Mouse (Mus musculus): Measurements from ENCODE around the gene Gfra1. TPM values are rescaled to one million over a fixed set of nuclear protein-coding genes. Genes with fewer than 3 reads are reported as not detected.

Gene Gfra1
- polyA plus RNA-seq, 1 experiment from 2014 or later = 6.3 TPM

- WGBS = under 1% methylated on average over 21 of the region's 21 CpGs
- Histone ChIP-seq H3K4me1 (peaks cover 62% of the 10 kb centered on the region), H3K4me3 (peak overlapping the region; percentile 66), H3K27ac (peak overlapping the region; percentile 79), H3K27me3 (ENCODE audit: poor library complexity, severe bottlenecking) (peaks cover 99% of the 10 kb centered on the region), H3K36me3 (replicated peaks) (no peaks in the 10 kb centered on the region), H3K9me3 (no peaks in the 10 kb centered on the region)
- DNase-seq (ENCODE audit: extremely low spot score, low spot score) = peak; percentile 75
Measured at GRCm38 (mm10) chr19:58455061-58455495, 631 bp downstream of the Gfra1 start.

- peak overlapping the region; percentile 66 for H3K4me3 ChIP-seq
- H3K36me3 ChIP-seq (replicated peaks) = no peaks in the 10 kb centered on the region
- H3K4me1 ChIP-seq = peaks cover 57% of the 10 kb centered on the region
- peak overlapping the region; percentile 79 for H3K27ac ChIP-seq
- DNase-seq (ENCODE audit: extremely low spot score, low spot score) = peak; percentile 47
- under 1% methylated on average over 61 of the region's 61 CpGs for WGBS
- no peaks in the 10 kb centered on the region for H3K9me3 ChIP-seq
- H3K27me3 ChIP-seq (ENCODE audit: poor library complexity, severe bottlenecking) = peaks cover 99% of the 10 kb centered on the region
Measured at GRCm38 (mm10) chr19:58454261-58455060, 1.2 kb downstream of the Gfra1 start.

GRCm38 (mm10) chr19:58453581-58453980, 2.1 kb downstream of the Gfra1 start:
- under 1% methylated on average over 22 of the region's 22 CpGs for WGBS
- Histone ChIP-seq H3K4me3 (peak overlapping the region; percentile 66), H3K9me3 (no peaks in the 10 kb centered on the region), H3K27me3 (ENCODE audit: poor library complexity, severe bottlenecking) (peaks cover 96% of the 10 kb centered on the region), H3K4me1 (peaks cover 57% of the 10 kb centered on the region), H3K27ac (peak overlapping the region; percentile 79), H3K36me3 (replicated peaks) (no peaks in the 10 kb centered on the region)
- no peak for DNase-seq (ENCODE audit: extremely low spot score, low spot score)

- peak overlapping the region; percentile 66 for H3K4me3 ChIP-seq
- H3K36me3 ChIP-seq (replicated peaks) = no peaks in the 10 kb centered on the region
- WGBS = 1% methylated on average over 20 of the region's 20 CpGs
- H3K27ac ChIP-seq = peak overlapping the region; percentile 79
- H3K9me3 ChIP-seq = no peaks in the 10 kb centered on the region
- peak; percentile 48 for DNase-seq (ENCODE audit: extremely low spot score, low spot score)
- H3K4me1 ChIP-seq = peaks cover 57% of the 10 kb centered on the region
- H3K27me3 ChIP-seq (ENCODE audit: poor library complexity, severe bottlenecking) = peaks cover 91% of the 10 kb centered on the region
Measured at GRCm38 (mm10) chr19:58452941-58453551, 2.7 kb downstream of the Gfra1 start.

- 48% methylated on average over 8 of the region's 8 CpGs for WGBS
- Histone ChIP-seq H3K4me3 (no peak overlapping the region), H3K36me3 (replicated peaks) (no peaks in the 10 kb centered on the region), H3K4me1 (peaks cover 57% of the 10 kb centered on the region), H3K27me3 (ENCODE audit: poor library complexity, severe bottlenecking) (peaks cover 88% of the 10 kb centered on the region), H3K27ac (no peak overlapping the region), H3K9me3 (no peaks in the 10 kb centered on the region)
- no peak for DNase-seq (ENCODE audit: extremely low spot score, low spot score)
Measured at GRCm38 (mm10) chr19:58452178-58452819, 3.4 kb downstream of the Gfra1 start.

- Histone ChIP-seq H3K36me3 (replicated peaks) (no peaks in the 10 kb centered on the region), H3K27ac (no peak overlapping the region), H3K4me3 (no peak overlapping the region), H3K27me3 (ENCODE audit: poor library complexity, severe bottlenecking) (peaks cover 88% of the 10 kb centered on the region), H3K9me3 (no peaks in the 10 kb centered on the region), H3K4me1 (peaks cover 49% of the 10 kb centered on the region)
- DNase-seq (ENCODE audit: extremely low spot score, low spot score) = no peak
- 74% methylated on average over 6 of the region's 6 CpGs for WGBS
Measured at GRCm38 (mm10) chr19:58451323-58451722, 4.4 kb downstream of the Gfra1 start.

GRCm38 (mm10) chr19:58450716-58451115, 5.0 kb downstream of the Gfra1 start:
- WGBS = 83% methylated on average over 5 of the region's 5 CpGs
- DNase-seq (ENCODE audit: extremely low spot score, low spot score) = no peak
- peaks cover 43% of the 10 kb centered on the region for H3K4me1 ChIP-seq
- no peak overlapping the region for H3K4me3 ChIP-seq
- H3K9me3 ChIP-seq = no peaks in the 10 kb centered on the region
- no peak overlapping the region for H3K27ac ChIP-seq
- peaks cover 85% of the 10 kb centered on the region for H3K27me3 ChIP-seq (ENCODE audit: poor library complexity, severe bottlenecking)
- H3K36me3 ChIP-seq (replicated peaks) = no peaks in the 10 kb centered on the region

- no peak overlapping the region for H3K4me3 ChIP-seq
- peaks cover 40% of the 10 kb centered on the region for H3K4me1 ChIP-seq
- no peak overlapping the region; the same call in 1 of the 2 replicates for H3K27ac ChIP-seq
- WGBS = 65% methylated on average over 10 of the region's 10 CpGs
- no peaks in the 10 kb centered on the region for H3K9me3 ChIP-seq
- H3K27me3 ChIP-seq (ENCODE audit: poor library complexity, severe bottlenecking) = peaks cover 52% of the 10 kb centered on the region
- no peaks in the 10 kb centered on the region for H3K36me3 ChIP-seq (replicated peaks)
- no peak for DNase-seq (ENCODE audit: extremely low spot score, low spot score)
Measured at GRCm38 (mm10) chr19:58442785-58443732, 12.7 kb downstream of the Gfra1 start.

- Histone ChIP-seq H3K27me3 (ENCODE audit: poor library complexity, severe bottlenecking) (peaks cover 44% of the 10 kb centered on the region), H3K36me3 (replicated peaks) (no peaks in the 10 kb centered on the region), H3K27ac (no peak overlapping the region), H3K9me3 (no peaks in the 10 kb centered on the region), H3K4me1 (peaks cover 51% of the 10 kb centered on the region), H3K4me3 (no peak overlapping the region)
- 77% methylated on average over 7 of the region's 7 CpGs for WGBS
- DNase-seq (ENCODE audit: extremely low spot score, low spot score) = no peak
Measured at GRCm38 (mm10) chr19:58441785-58442184, 13.9 kb downstream of the Gfra1 start.

- Histone ChIP-seq H3K4me3 (no peak overlapping the region), H3K27ac (no peak overlapping the region), H3K27me3 (ENCODE audit: poor library complexity, severe bottlenecking) (peaks cover 44% of the 10 kb centered on the region), H3K36me3 (replicated peaks) (no peaks in the 10 kb centered on the region), H3K4me1 (peaks cover 51% of the 10 kb centered on the region), H3K9me3 (no peaks in the 10 kb centered on the region)
- no peak for DNase-seq (ENCODE audit: extremely low spot score, low spot score)
- 96% methylated on average over 7 of the region's 7 CpGs for WGBS
Measured at GRCm38 (mm10) chr19:58441246-58441645, 14.5 kb downstream of the Gfra1 start.

- peaks cover 30% of the 10 kb centered on the region for H3K27me3 ChIP-seq (ENCODE audit: poor library complexity, severe bottlenecking)
- H3K4me1 ChIP-seq = peaks cover 42% of the 10 kb centered on the region
- 89% methylated on average over 4 of the region's 4 CpGs for WGBS
- no peak overlapping the region for H3K4me3 ChIP-seq
- no peaks in the 10 kb centered on the region for H3K9me3 ChIP-seq
- DNase-seq (ENCODE audit: extremely low spot score, low spot score) = no peak
- no peak overlapping the region for H3K27ac ChIP-seq
- no peaks in the 10 kb centered on the region for H3K36me3 ChIP-seq (replicated peaks)
Measured at GRCm38 (mm10) chr19:58438762-58439161, 16.9 kb downstream of the Gfra1 start.

- Histone ChIP-seq H3K27ac (no peak overlapping the region; the same call in 1 of the 2 replicates), H3K9me3 (no peaks in the 10 kb centered on the region), H3K4me1 (peaks cover 30% of the 10 kb centered on the region), H3K4me3 (no peak overlapping the region), H3K27me3 (ENCODE audit: poor library complexity, severe bottlenecking) (peaks cover 30% of the 10 kb centered on the region), H3K36me3 (replicated peaks) (no peaks in the 10 kb centered on the region)
- DNase-seq (ENCODE audit: extremely low spot score, low spot score) = no peak
- WGBS = 72% methylated on average over 10 of the region's 10 CpGs
Measured at GRCm38 (mm10) chr19:58437441-58438071, 18.2 kb downstream of the Gfra1 start.
